Mouse (Mus musculus) lung, postnatal 0 days (tissue): ENCODE data around the gene H2-Q4.
"Not testable (repeated sequence)": the region's sequence is repeated elsewhere in the genome, so short reads cannot be mapped to it uniquely, and the experiment has no call there.

Experiments used
- CTCF ChIP-seq: IDR thresholded peaks from 2 replicates; pipeline ENCODE4 v1.5.1; 2016; ENCODE audit warnings: antibody characterized with exemption, mild to moderate bottlenecking
- EP300 ChIP-seq: IDR thresholded peaks from 2 replicates; pipeline ENCODE4 v1.6.1; 2016; ENCODE audit warnings: antibody characterized with exemption, mild to moderate bottlenecking, control low read depth

DNA sequence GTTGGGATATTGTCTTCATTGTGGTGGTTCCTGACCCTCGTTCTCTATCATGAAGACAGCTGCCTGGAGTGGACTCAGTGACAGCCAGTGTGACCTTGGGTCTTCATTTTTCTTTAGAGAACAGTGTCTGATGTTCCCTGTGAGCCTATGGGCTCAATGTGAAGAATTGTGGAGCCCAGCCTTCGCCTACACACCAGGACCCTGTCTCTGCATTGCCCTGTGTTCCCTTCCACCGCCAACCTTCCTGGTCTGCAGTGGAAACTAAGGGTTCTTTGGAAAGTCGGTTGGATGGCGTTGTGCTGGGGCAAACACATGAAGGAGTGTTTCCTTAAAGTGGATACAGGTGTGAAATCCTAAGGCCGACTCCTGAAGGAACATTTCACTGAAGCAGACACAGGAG, 49.5 kb downstream of the H2-Q4 start:
- TF ChIP-seq CTCF, EP300: not testable (repeated sequence)
